Mouse (Mus musculus): ENCODE measurements around the gene Fam189a1.

Fam189a1 gene

GRCm38 (mm10) chr7:64785040-64785439 lies 371.3 kb downstream of the Fam189a1 start:
- no peak for DNase-seq

DNA sequence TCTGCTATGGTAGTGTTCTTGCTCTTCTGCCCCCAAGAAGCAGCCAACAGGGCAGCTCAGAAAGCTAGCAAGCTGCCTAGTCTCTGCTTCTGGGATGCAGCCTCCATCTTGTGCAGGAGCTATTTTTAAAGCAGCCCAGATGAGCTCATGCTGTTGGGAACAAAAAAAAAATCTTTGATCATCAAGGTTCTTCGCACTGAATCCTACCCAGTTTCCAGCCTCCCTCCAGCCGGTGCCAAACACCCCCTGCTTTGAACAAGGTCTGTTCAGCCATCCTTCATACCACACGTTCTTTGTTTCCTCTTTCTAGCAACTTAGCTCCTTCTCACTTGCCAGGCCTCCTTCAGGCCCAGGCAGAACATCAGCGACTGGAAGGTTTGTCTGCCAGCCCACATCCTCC lies 376.9 kb downstream of the Fam189a1 start:
- peak; percentile 40 for DNase-seq

GRCm38 (mm10) chr7:64776708-64777489 lies 379.5 kb downstream of the Fam189a1 start:
- no peak for DNase-seq

DNA sequence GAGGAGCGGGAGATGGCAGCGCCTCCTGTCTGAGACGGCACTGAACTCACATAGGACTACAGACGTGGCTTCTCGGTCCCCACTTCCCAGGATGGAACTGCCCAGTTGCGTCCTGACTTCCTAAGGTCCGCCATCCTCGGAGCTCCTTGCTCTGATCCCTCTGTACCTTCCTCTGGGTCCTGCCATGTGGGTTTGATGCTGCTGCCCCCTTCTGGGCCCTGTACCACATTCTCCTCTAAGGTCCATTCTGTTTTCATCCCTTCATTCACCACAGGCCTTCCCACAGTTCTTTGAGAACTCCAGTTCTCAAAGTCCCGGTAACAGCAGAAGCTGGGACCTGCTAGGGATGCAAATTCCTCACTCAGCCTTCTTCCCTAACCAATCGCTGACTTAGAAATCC lies 382.9 kb downstream of the Fam189a1 start:
- DNase-seq: no peak

GRCm38 (mm10) chr7:64770779-64771390 lies 385.5 kb downstream of the Fam189a1 start:
- DNase-seq: no peak

- DNase-seq: no peak
These were observed 386.6 kb downstream of the Fam189a1 start for GRCm38 (mm10) chr7:64769768-64770167.

DNA sequence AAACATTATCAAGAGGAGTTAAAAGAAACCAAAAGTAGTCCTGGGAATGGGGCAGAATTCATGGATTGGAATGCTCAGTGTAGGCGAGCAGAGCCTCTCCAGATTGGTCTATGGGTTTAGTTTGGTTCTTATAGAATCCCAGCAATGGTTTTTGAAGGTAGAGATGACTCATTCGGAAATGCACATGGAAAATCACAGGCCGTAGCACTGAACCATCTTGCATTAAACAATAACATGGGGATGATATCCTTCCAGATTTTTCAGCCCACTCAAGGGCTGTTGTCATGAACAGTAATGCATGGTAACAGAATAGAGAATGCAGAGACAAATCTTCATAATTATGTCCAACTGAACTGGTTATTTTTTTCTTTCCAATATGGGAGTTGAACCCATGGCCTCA lies 390.8 kb downstream of the Fam189a1 start:
- DNase-seq: no peak

- no peak for DNase-seq
These were observed 401.2 kb downstream of the Fam189a1 start for GRCm38 (mm10) chr7:64755141-64755540.

GRCm38 (mm10) chr7:64754161-64754560 lies 402.2 kb downstream of the Fam189a1 start:
- no peak for DNase-seq

GRCm38 (mm10) chr7:64753678-64754077 lies 402.7 kb downstream of the Fam189a1 start:
- no peak for DNase-seq

- no peak for DNase-seq
These were observed 404.2 kb downstream of the Fam189a1 start for GRCm38 (mm10) chr7:64752133-64752532.

- peak; percentile 74 for DNase-seq
These were observed 404.9 kb downstream of the Fam189a1 start for GRCm38 (mm10) chr7:64751465-64751864.

- no peak for DNase-seq
These were observed 412.8 kb downstream of the Fam189a1 start for GRCm38 (mm10) chr7:64743610-64744009.

- peak; percentile 94 for DNase-seq
These were observed 414.8 kb downstream of the Fam189a1 start for GRCm38 (mm10) chr7:64741333-64742307.

- no peak for DNase-seq
These were observed 417.2 kb downstream of the Fam189a1 start for GRCm38 (mm10) chr7:64739131-64739530.

DNA sequence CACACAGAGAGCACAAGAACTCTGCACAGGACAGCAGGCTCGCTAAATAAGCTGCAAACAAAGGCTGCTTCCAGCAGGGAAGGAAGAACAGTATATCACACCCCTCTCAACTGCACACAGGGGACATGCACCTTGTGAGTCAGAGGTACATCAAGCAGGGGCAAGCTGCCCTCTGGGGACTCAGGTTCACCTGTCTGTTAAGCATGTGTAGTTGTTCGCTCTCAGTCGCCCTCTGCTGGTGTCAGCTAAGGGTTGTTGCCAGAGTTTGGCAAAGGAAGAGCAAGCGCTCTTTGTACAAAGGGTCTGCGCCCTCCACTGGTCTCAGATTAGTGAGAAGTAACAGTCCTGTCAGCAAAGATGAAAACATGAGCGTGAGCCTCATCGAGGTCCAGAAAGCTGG lies 426.6 kb downstream of the Fam189a1 start:
- peak; percentile 76 for DNase-seq

- no peak for DNase-seq
These were observed 427.6 kb downstream of the Fam189a1 start for GRCm38 (mm10) chr7:64728816-64729215.

- peak; percentile 46 for DNase-seq
These were observed 428.2 kb downstream of the Fam189a1 start for GRCm38 (mm10) chr7:64728181-64728591.

DNA sequence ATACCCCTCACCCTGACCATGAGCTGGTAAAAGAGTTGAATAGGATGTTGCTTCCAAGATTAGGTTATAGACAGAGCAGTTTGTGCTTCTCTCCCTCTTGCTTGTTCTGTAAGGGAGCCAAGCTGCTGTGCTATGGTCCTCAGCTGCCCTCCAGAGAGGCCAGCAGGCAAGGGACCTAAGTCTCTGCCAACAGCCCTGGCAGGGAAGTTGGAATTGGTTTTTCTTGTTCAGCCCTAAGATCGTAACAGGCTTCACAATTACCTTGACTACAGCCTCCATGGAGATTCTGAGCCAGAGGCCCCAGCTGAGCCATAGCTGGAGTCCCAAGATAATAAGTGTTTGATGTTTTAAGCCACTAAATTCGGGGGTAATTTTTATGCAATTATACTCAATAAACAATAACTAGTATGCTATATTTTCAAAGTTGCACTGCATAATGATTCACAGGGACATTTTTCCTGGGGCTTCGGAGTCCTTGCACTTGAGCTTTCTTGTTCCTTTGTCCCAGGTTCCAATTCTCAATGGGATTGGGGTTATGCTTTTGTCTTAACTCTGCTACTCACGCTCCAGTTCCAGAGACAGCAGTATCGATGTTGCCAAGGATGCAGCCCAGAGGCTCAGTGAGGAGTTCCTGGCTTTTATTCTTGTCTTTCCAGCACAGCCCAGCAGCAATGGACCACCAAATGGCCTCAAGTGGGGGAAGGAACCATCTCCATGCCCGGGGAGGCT lies 430.2 kb downstream of the Fam189a1 start:
- DNase-seq: no peak

GRCm38 (mm10) chr7:64724409-64724808 lies 432.0 kb downstream of the Fam189a1 start:
- DNase-seq: no peak

DNA sequence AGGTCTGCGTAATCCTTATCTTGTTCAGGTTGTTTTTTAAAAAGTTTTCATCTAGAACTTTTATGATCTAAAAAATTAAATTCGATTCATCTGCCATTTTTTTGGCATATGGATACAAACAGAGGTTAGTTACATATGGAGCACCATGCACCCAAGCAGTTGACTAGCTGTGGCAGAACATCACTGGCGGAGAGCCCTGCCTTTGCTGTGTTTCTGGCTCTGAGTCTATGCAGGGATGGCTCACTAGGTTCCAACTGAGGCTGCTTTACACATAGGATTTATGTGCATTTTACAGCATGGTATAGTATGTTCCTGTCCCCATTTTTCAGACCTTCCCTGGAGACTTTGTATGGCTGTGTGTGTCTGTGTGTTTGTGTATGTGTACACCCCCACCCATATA lies 433.1 kb downstream of the Fam189a1 start:
- no peak for DNase-seq

- DNase-seq: no peak
These were observed 440.1 kb downstream of the Fam189a1 start for GRCm38 (mm10) chr7:64716286-64716685.
